Comparison of ENCODE assay signal across 10 mouse cellular contexts in the genomic region with DNA sequence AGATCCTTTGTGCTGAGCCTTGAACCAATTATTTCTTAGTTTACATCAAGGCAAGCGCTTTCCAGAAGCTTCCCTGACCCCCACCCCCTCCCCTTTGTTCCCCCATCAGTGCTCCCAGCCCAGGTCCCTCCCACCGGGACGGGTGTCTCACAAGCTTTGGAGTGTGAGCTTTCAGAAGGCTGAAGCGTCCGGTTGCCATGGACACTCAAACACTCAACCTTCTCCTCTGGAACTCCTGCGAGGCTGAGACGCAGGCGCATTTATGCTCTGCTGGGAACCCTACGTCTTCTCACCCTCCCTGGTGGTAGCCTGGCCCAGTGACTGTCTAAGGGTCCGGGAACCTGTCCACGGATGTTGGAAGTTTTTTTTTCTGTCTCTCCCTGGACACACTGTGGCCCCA. TPM values are rescaled to one million over a fixed set of nuclear protein-coding genes. Genes with fewer than 3 reads are reported as not detected.
DNase-seq lines count a peak whose midpoint lies in the region; ATAC-seq lines count a peak whose summit lies in the region.
"Had no signal": no experiment of that assay in that cellular context is flagged by ENCODE, and none has a peak within 500 bp of the region (broad histone marks: within the 10 kb centered on the region; RNA-seq: fewer than 3 reads in every experiment).

4430402I18Rik (minus strand) TSS at position 149 of the 400 bp plus-strand sequence.

- H3K4me1 ChIP-seq in forebrain, embryonic 13.5 days: peaks cover 21% of the 10 kb centered on the region
- H3K4me1 ChIP-seq in hindbrain, embryonic 15.5 days (replicated peaks): peaks cover 29% of the 10 kb centered on the region
- peaks cover 22% of the 10 kb centered on the region for H3K4me1 ChIP-seq in midbrain, embryonic 16.5 days (ENCODE audit: control insufficient read depth, insufficient read depth, low read length)

- H3K9me3 ChIP-seq in forebrain, embryonic 13.5 days (replicated peaks): no peaks in the 10 kb centered on the region
- H3K9me3 ChIP-seq in hindbrain, embryonic 15.5 days: no peaks in the 10 kb centered on the region
- H3K9me3 ChIP-seq in midbrain, embryonic 16.5 days (replicated peaks; ENCODE audit: control insufficient read depth, low read length, poor library complexity, severe bottlenecking): no peaks in the 10 kb centered on the region

- H3K27me3 ChIP-seq in forebrain, embryonic 13.5 days: no peaks in the 10 kb centered on the region
- no peaks in the 10 kb centered on the region for H3K27me3 ChIP-seq in hindbrain, embryonic 15.5 days
- no peaks in the 10 kb centered on the region for H3K27me3 ChIP-seq in midbrain, embryonic 16.5 days (ENCODE audit: control insufficient read depth, insufficient read depth, low read depth, low read length)

- WGBS in forebrain, embryonic 13.5 days: under 1% methylated on average over 11 of the region's 11 CpGs
- 7% methylated on average over 11 of the region's 11 CpGs for WGBS in hindbrain, embryonic 15.5 days
- 2% methylated on average over 11 of the region's 11 CpGs for WGBS in midbrain, embryonic 16.5 days

- DNase-seq in frontal cortex, adult 2 months (ENCODE audit: extremely low spot score in 1 of 2, low spot score in 1 of 2): peak; percentile 47 to 52
- DNase-seq in frontal cortex, postnatal 36 days (ENCODE audit: low spot score in 2 of 2): no peak
- no peak for DNase-seq in gastrocnemius, postnatal 4 days (ENCODE audit: low spot score in 2 of 2)
- no peak for DNase-seq in urinary bladder, postnatal 25 days (ENCODE audit: low spot score)
- no peak for DNase-seq in ovary, postnatal 14 days (ENCODE audit: low spot score)

- H3K4me2 ChIP-seq in forebrain, embryonic 13.5 days: peak within 1 kb of the TSS; percentile 44
- H3K4me2 ChIP-seq in hindbrain, embryonic 15.5 days: peak within 1 kb of the TSS; percentile 39
- peak within 1 kb of the TSS; percentile 41 for H3K4me2 ChIP-seq in midbrain, embryonic 16.5 days (ENCODE audit: low read length)

- H3K36me3 ChIP-seq in forebrain, embryonic 13.5 days (ENCODE audit: poor library complexity, severe bottlenecking): no peaks in the 10 kb centered on the region
- H3K36me3 ChIP-seq in hindbrain, embryonic 15.5 days: no peaks in the 10 kb centered on the region
- H3K36me3 ChIP-seq in midbrain, embryonic 16.5 days (ENCODE audit: control insufficient read depth, insufficient read depth, low read length): no peaks in the 10 kb centered on the region

- ATAC-seq in forebrain, embryonic 13.5 days: peak; percentile 57; the same call in 1 of the 2 replicates
- ATAC-seq in hindbrain, embryonic 15.5 days (ENCODE audit: low FRiP score, low read depth): no peak
- peak; percentile 27; the same call in 1 of the 2 replicates for ATAC-seq in midbrain, embryonic 16.5 days

- peak within 1 kb of the TSS; percentile 21; the same call in 1 of the 2 replicates for H3K9ac ChIP-seq in forebrain, embryonic 13.5 days
- H3K9ac ChIP-seq in hindbrain, embryonic 15.5 days: no peak within 1 kb of the TSS
- H3K9ac ChIP-seq in midbrain, embryonic 16.5 days (ENCODE audit: low read depth, low read length): no peak within 1 kb of the TSS

- H3K4me3 ChIP-seq in forebrain, embryonic 13.5 days: no peak within 1 kb of the TSS
- H3K4me3 ChIP-seq in hindbrain, embryonic 15.5 days: no peak within 1 kb of the TSS
- no peak within 1 kb of the TSS for H3K4me3 ChIP-seq in midbrain, embryonic 16.5 days (ENCODE audit: low read depth, low read length)

- no peak within 1 kb of the TSS for H3K27ac ChIP-seq in forebrain, embryonic 13.5 days
- no peak within 1 kb of the TSS for H3K27ac ChIP-seq in hindbrain, embryonic 15.5 days (replicated peaks)
- H3K27ac ChIP-seq in midbrain, embryonic 16.5 days (ENCODE audit: low read length): no peak within 1 kb of the TSS
- H3K27ac ChIP-seq: macrophage had no signal

RNA-seq across cellular contexts. Expression of gene 4430402I18Rik, which starts in this region (rescaled TPM):
- 7.1 and 9.3 TPM in 2 replicates for polyA plus RNA-seq in frontal cortex, adult 2 months (2012; rRNA removed)
- 0.79 and 1.6 TPM in 2 replicates for polyA plus RNA-seq in forebrain, embryonic 13.5 days (2015; fragmentation: Nextera tagmentation; extraction: Ambion mirVana)
- 0.72 and 1.7 TPM in 2 replicates for polyA plus RNA-seq in hindbrain, embryonic 15.5 days (2015; fragmentation: Nextera tagmentation; extraction: Ambion mirVana)
- 0.78 and 1.4 TPM in 2 replicates for polyA plus RNA-seq in midbrain, embryonic 16.5 days (2015; fragmentation: Nextera tagmentation; extraction: Ambion mirVana)
- total RNA-seq in gastrocnemius, postnatal 4 days (2021): 1 to 10 TPM; 4.4 to 8.6 TPM
- total RNA-seq: common myeloid progenitor, adult 5-6 weeks had no signal

Comparison
In these comparisons a context has a peak if more than half of its experiments do, and no peak if none do; other contexts are left out.
1. DNase-seq: peak in frontal cortex, adult 2 months (2 of 2); none in frontal cortex, postnatal 36 days (0 of 2), gastrocnemius, postnatal 4 days (0 of 2), urinary bladder, postnatal 25 days (single experiment) and ovary, postnatal 14 days (single experiment).
2. Peak in every context shown above with its lines, with median percentiles within 50 percentile points of each other: H3K4me2 ChIP-seq.